Mouse (Mus musculus) testis, postnatal 14 days (tissue): ENCODE measurements at regions not wholly inside any gene's neighbourhood (a gene's known extent, or its start where the extent isn't known, plus 50 kb on each side); places are given as distances from the start of the nearest gene placed in this dataset.

Experiments
- DNase-seq: peaks from one replicate; pipeline ENCODE4 v3.0.0; 2021; ENCODE audit warnings: low spot score

DNA sequence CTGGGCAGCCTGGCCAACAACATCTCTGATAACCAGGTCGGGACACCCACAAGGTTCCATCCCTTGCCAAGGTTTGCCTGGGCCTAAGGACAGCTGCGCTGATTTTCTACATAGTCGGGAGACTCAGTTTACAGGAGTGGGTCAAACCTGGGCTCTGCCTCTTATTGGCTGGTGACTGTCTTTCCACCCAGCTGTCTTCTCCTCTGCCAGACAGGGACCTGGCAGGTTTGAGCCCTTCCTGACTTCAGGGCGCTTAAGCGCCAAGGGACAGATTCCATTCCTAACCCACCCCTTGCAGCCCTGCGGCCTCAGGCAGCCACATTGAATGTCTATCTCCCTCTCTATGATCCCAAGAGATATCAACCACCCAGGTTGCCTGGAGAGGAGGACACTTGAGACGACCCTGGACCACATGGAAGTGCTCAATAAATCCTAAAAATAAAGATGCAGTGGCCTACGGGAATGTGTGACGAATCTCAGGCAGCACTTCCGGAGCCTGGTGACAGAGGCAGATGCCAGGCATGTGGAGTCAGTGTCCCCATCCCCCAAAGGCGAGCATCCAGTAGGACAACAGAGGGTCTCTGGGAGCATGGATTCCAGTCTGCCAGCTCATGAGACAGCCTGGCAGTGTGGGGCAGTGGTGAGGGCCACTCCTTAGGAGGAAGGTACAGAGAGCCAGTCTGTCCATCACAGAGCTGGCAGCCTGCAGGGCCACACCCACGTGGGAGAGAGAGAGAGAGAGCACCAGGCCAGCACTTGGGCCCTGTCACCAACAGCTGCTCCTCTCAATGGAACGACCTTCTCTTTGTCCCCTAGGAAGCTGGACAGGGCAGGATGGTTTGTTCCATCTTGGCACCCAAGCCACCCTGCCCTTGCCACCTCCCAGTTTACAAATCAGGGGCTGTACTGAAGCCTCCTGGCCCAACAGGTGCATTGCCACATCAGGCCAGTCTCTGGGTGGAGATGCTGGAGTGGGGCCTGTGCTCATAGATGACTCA lies 63.8 kb upstream of the Slc6a6 start:
- no peak for DNase-seq

DNA sequence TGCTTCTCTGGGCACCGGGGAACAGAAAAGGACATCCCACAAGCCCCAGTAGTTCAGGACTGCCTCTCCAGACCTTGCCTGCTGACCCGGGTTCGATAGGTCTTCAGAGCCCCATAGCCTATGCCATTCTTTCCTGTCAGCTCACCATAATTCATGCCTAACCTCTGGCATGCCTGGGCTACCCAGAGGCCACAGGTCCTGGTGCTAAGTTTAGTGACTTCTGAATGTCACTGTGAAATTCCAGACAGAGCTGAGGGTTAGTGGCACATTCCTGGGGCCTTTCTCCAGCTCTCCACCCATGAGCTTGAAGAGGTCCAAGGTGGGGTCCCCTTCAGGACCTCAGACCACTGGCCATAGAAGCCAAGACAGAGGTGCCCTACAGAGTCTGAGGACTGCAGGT lies 62.4 kb upstream of the Slc6a6 start:
- no peak for DNase-seq

DNA sequence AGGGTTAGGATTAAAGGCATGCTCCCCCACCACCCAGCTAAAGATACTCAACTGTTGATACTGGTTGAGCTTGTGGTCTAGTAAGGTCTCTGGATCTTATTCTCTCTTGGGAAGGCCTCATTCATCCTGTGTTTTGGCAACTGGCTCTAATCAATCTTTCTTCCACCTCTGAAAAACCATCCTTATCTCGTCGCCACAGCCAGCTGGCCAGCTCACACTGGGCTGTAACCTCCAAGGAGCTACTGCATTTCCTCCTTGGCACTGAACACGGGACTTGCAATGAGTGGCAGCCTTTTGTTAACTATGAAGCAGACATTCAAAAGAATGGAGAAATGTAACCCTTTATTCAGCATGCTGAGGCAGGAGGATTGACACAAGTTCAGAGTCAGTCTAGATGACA lies 61.4 kb upstream of the Slc6a6 start:
- no peak for DNase-seq

DNA sequence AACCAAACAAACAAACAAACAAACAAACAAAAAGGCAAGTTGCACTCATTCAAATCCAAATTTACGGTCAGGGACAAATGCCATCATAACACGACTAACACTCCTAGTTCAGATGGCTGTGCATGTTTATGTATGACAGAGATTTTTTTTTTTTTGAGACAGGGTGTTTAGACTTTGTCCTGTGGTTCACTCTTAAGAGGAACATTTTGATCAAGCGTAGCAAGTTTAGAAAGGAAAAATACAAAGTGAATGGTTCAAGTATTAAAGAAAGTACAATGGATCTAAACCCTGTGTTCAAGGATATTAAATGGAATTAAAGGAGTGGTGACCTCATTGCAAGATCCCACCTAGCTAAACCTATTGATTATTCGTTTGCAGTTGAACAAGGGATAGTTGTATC lies 60.2 kb upstream of the Slc6a6 start:
- no peak for DNase-seq

DNA sequence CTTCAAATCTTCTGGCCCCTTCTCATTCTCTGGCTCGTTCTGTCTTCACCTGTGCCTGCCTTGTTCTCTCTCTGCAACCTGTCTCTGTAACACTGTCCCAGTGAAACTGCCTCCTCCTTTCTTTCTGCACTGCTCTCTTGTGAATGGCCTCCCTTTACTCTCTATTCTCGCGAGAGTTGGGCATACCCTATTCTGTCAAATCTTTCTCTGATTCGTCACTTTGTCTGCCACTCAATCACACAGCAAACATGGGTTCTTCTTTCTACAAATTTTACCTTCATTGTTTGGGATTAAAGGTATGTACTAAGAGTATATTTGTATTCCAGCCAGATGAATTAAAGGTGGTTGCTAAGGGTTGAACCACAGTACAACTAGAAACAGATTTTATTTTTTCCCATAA lies 54.6 kb upstream of the Slc6a6 start:
- no peak for DNase-seq

DNA sequence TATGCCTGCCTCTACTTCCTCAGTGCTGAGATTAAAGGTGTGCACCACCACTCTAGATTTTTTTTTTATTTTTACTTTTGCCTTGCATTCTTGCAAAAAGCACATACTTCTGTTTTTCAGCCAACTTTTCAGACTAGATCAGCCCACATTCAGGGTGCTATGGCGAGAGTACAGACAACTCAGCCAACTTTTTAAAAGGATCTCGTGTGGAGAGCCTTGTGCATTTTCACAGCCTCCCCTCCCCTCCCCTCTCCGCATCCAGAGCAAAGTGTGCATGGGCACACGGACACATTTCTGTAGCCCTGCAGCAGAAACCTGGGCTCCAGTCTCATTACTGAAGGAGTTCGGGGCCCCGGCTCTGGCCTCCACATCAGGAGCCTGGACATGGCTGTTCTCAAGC lies 52.6 kb upstream of the Slc6a6 start:
- DNase-seq, result no peak
